Mouse (Mus musculus) brain, embryonic 14.5 days (tissue): Measurements from ENCODE around the gene Mapk8.

ENCODE experiments used
- CTCF ChIP-seq: fragments of 200-500 bp; IDR thresholded peaks from 2 replicates; pipeline ENCODE4 v1.5.1; 2012; ENCODE audit warnings: inconsistent platforms, mild to moderate bottlenecking, moderate library complexity, borderline replicate concordance; ENCODE audit not compliant: insufficient read depth, insufficient read length; ENCODE audit errors: extremely low read depth
- POLR2A ChIP-seq: fragments of 200-500 bp; IDR thresholded peaks from 2 replicates; pipeline ENCODE4 v1.6.1; 2012; ENCODE audit warnings: mild to moderate bottlenecking, inconsistent platforms, borderline replicate concordance; ENCODE audit not compliant: poor library complexity, insufficient read depth, insufficient read length, severe bottlenecking; ENCODE audit errors: extremely low read depth

DNA sequence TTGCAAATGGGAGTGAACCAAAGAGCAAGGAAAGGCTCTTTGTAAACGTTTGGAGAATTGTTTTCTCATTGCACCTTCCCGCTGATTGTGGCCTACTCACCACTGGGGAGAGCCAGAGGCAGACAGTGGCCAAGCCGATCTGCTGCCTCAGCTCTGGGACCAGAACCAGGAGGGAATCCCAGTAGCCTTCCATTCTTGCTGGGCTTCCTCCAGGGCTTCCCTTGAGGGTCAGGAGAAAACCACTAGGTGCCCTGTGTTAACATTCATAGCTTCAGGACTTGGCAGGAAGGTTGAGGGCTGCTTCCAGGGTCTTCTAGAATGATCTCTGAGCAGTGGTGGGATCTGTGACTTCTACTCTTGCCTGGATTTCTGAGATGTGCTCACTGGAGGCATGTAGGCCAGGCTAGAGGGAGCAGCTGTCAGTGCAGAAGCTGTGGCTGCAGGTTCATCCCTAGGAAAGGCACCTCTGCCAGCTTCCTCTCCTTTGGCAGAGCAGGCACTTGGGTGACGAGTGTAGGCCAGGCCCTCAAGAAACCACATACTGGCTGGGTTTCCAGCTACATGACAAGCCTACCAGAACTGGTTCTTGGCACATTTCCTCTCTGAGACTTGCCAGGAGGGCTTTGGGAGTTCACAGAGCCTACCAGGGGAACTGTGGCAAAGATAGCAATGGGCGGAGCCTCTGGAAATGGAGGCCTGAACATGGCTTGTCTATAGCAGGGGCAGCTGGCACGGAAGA lies 94.8 kb downstream of the Mapk8 start:
- TF ChIP-seq CTCF = no peak
- TF ChIP-seq POLR2A = no peak
